Mouse (Mus musculus): Measurements from ENCODE around the gene Fam92b. TPM values are rescaled to one million over a fixed set of nuclear protein-coding genes. Genes with fewer than 3 reads are reported as not detected.

Fam92b gene
- polyA plus RNA-seq, 1 experiment, result not detected

DNA sequence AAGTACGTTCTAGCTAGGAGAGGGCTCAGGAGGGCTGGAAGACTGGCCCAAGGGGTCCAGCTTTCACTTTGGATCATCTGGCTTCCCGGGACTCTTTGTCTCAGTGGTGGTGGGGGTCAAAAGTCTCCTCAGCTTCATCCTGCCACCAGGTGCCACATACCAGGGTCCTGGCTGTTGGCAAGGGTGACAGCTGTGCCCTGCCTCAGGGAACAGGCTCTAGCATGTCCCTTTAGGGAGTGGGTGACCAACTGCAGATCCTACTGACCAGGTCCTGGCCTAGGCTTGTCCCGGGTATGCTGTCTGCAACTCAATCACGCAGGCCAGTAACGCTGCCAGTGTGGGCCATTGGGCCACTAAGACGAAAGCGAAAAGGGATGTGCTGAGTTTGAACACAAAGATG, 35.3 kb upstream of the Fam92b start:
- Histone ChIP-seq H3K4me3 (ENCODE audit: insufficient read depth, low read length) (no peak overlapping the region), H3K27ac (ENCODE audit: insufficient read depth, low read depth, low read length) (no peak overlapping the region), H3K4me1 (ENCODE audit: control insufficient read depth, insufficient read depth, low read length) (peaks cover 13% of the 10 kb centered on the region)
- TF ChIP-seq CTCF (IDR thresholded peaks at IDR 0.05; ENCODE audit: low read depth, low read length) (no peak), POLR2A (IDR thresholded peaks at IDR 0.05; ENCODE audit: borderline replicate concordance, low read depth, low read length) (no peak)

DNA sequence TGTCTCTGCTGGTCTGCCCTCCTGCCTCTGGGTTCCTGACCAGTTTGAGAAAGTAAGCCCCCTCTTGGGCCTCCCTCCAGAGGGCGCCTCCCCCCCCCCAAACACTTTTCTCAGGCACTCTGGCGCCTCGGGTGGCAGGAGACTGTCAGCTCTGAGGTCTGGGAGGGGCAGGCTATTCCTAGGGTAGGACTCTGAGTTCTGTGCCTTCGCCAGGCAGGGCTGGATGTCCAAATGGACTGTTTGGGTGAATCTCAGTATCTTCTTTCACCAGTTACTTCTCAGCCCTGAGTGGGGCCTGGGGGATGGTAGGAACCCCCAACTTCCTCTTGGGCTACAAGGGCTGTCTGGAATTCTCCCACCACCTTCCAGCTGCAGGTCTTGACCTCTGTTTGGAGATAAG, 34.1 kb upstream of the Fam92b start:
- Histone ChIP-seq H3K4me1 (ENCODE audit: control insufficient read depth, insufficient read depth, low read length) (peaks cover 9% of the 10 kb centered on the region; the same call in 1 of the 2 replicates), H3K27ac (ENCODE audit: insufficient read depth, low read depth, low read length) (no peak overlapping the region), H3K4me3 (ENCODE audit: insufficient read depth, low read length) (no peak overlapping the region)
- no peak for TF ChIP-seq POLR2A (IDR thresholded peaks at IDR 0.05; ENCODE audit: borderline replicate concordance, low read depth, low read length)
- TF ChIP-seq CTCF (IDR thresholded peaks at IDR 0.05; ENCODE audit: low read depth, low read length), result no peak

DNA sequence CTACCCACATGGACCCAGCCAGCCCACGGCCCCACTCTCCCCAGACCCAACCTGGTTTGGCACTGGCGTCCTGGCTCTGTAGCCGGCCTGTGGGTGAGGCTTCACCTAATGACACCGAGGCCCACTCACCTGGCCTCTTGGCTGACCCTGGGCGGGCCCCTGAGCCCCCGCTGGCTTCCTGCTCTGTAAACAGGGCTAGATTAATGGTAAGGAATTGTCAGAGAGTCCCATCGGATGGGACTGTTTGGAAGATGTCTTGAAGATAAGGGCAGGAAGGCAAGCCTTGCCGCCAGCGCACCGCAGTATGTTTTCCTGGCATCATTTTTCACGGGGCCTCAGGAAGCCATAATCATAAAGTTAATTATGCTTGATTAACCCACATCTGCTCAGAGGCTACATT, 30.8 kb upstream of the Fam92b start:
- Histone ChIP-seq H3K4me3 (ENCODE audit: insufficient read depth, low read length) (no peak overlapping the region), H3K4me1 (ENCODE audit: control insufficient read depth, insufficient read depth, low read length) (0 out of 2 replicates have a peak, but pooled peaks cover 2% of the 10 kb centered on the region), H3K27ac (ENCODE audit: insufficient read depth, low read depth, low read length) (no peak overlapping the region)
- TF ChIP-seq POLR2A (IDR thresholded peaks at IDR 0.05; ENCODE audit: borderline replicate concordance, low read depth, low read length) (no peak), CTCF (IDR thresholded peaks at IDR 0.05; ENCODE audit: low read depth, low read length) (no peak)

DNA sequence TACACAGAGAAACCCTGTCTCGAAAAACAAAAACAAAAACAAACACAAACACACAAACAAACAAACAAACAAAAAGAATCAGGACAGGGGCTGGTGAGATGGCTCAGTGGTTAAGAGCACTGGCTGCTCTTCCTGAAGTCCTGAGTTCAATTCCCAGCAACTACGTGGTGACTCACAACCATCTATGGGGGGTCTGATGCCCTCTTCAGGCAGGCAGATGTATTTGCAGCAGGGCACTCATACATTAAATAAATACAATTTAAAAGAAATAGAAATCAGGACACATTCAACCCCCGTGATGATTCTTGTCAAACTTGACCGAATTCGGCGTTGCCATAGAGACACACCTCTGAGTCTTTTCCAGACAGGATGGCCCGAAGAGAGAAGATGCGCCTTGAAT, 30.1 kb upstream of the Fam92b start:
- Histone ChIP-seq H3K4me3 (ENCODE audit: insufficient read depth, low read length) (no peak overlapping the region), H3K4me1 (ENCODE audit: control insufficient read depth, insufficient read depth, low read length) (0 out of 2 replicates have a peak, but pooled peaks cover 2% of the 10 kb centered on the region), H3K27ac (ENCODE audit: insufficient read depth, low read depth, low read length) (no peak overlapping the region)
- TF ChIP-seq POLR2A (IDR thresholded peaks at IDR 0.05; ENCODE audit: borderline replicate concordance, low read depth, low read length), result no peak

DNA sequence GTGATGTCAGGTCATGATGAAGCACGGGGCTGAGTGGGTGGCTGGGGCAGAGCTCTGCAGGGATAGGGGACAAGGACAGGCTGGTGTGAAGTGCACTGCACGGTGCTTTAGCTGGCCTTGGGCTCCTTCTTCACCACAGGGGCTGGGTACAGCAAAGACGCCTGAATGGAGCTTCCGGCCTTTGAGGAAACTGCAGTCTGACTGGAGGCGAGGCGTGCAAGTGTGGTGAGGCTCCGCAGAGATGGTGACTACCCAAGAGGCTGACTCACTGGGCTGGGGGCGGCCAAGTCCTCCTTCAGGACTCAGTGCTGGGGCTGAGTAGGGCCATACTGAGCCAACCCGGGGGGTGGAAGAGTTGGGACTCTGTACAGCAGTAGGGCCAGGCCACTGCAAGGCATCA, 28.6 kb upstream of the Fam92b start:
- TF ChIP-seq CTCF (IDR thresholded peaks at IDR 0.05; ENCODE audit: low read depth, low read length) (no peak), POLR2A (IDR thresholded peaks at IDR 0.05; ENCODE audit: borderline replicate concordance, low read depth, low read length) (no peak)
- H3K4me3 ChIP-seq (ENCODE audit: insufficient read depth, low read length), result no peak overlapping the region
- H3K4me1 ChIP-seq (ENCODE audit: control insufficient read depth, insufficient read depth, low read length), result no peaks in the 10 kb centered on the region
- H3K27ac ChIP-seq (ENCODE audit: insufficient read depth, low read depth, low read length), result no peak overlapping the region

DNA sequence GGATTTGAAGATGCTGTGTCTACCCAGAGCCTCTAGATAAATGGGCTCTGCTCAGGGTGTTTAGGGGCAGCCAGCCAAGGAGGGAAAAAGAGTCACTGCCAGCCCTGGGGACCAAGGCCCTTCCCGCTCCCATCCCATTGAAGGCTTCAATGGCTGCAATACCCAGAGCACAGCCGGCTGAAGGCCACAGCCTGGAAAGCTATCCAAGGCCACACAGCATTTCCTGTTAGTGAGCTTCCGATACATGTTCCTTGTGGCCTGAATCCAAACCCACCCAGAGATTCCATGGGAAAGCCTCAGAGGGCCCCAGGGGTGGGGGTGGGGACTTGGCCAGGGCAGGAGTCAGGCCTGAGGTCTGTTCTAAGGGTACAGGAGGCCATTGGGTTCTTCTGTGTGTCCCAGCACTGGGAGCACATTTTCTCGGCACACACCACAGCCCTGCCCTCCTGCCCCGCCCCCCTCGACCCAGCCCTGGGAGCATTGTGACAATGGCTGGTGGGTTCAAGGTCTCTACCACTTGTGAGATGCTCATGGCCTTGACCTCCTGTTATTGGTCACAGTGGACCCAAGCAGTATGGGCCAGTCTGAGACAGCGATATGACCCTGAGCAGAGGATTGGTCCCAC, 27.6 kb upstream of the Fam92b start:
- TF ChIP-seq POLR2A (IDR thresholded peaks at IDR 0.05; ENCODE audit: borderline replicate concordance, low read depth, low read length), result no peak
- TF ChIP-seq CTCF (IDR thresholded peaks at IDR 0.05; ENCODE audit: low read depth, low read length), result no peak
- Histone ChIP-seq H3K27ac (ENCODE audit: insufficient read depth, low read depth, low read length) (no peak overlapping the region), H3K4me1 (ENCODE audit: control insufficient read depth, insufficient read depth, low read length) (no peaks in the 10 kb centered on the region), H3K4me3 (ENCODE audit: insufficient read depth, low read length) (no peak overlapping the region)

DNA sequence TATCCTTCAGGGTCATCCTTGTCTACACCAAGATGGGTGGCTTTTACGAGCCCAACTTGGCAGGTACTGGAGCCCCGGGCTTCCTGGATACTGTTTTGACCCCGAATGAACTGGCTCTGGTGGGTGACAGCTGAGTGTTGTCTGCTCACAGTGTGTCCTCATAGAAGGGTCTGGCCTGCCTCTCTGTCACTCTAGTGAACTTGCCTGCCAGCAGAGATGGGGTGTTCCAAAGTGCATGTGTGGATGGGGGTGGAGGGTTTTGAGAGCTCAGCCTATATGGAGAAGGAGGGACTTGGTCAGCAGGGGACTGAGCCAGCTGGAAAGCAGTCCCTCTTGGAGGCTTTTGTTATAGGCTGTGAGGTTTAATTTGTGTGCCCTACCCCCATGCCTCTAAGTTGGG, 25.3 kb upstream of the Fam92b start:
- H3K27ac ChIP-seq (ENCODE audit: insufficient read depth, low read depth, low read length), result no peak overlapping the region
- H3K4me1 ChIP-seq (ENCODE audit: control insufficient read depth, insufficient read depth, low read length), result no peaks in the 10 kb centered on the region
- TF ChIP-seq CTCF (IDR thresholded peaks at IDR 0.05; ENCODE audit: low read depth, low read length), result no peak
- no peak for TF ChIP-seq POLR2A (IDR thresholded peaks at IDR 0.05; ENCODE audit: borderline replicate concordance, low read depth, low read length)
- H3K4me3 ChIP-seq (ENCODE audit: insufficient read depth, low read length), result no peak overlapping the region

DNA sequence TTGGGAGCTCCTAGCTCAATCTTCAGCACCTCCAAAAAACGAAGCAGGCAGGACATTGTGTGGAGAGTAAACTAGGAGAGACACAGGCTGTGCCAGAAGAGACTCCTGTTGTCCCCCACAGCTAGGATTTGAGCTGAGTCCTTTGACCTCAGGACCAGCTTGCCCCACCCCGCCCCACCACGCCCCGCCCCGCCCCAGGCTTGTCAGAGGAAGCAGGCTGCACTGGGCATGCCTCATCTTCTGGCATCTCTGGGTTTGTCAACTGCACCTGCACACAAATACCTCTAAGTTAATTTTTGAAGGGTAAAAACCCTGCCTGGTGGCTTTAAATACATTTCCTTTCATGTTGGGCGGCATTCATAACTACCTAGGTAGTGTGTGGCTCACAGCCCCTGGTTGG, 24.1 kb upstream of the Fam92b start:
- Histone ChIP-seq H3K27ac (ENCODE audit: insufficient read depth, low read depth, low read length) (no peak overlapping the region), H3K4me1 (ENCODE audit: control insufficient read depth, insufficient read depth, low read length) (no peaks in the 10 kb centered on the region), H3K4me3 (ENCODE audit: insufficient read depth, low read length) (no peak overlapping the region)
- TF ChIP-seq POLR2A (IDR thresholded peaks at IDR 0.05; ENCODE audit: borderline replicate concordance, low read depth, low read length), result no peak
- no peak for TF ChIP-seq CTCF (IDR thresholded peaks at IDR 0.05; ENCODE audit: low read depth, low read length)

DNA sequence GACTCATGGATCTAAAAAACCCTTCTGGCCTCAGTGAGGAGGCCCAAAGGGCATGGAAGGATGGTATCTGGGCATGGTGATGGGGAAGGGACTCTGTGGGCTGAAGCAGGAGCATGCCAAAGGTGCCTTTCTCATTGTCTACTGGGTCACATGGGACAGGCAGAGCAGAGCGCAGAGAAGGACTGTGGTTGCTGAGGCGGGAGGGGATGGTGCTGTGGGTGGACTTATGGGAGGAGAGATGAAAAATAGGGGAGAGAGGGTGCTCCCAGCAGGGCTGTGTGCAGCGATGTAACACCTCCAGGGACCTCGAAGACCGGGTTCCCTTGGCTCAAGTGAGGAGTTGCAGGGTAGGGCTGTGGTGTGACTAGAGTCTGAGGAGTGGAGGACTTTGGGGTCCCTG, 14.9 kb upstream of the Fam92b start:
- TF ChIP-seq CTCF (IDR thresholded peaks at IDR 0.05; ENCODE audit: low read depth, low read length) (no peak), POLR2A (IDR thresholded peaks at IDR 0.05; ENCODE audit: borderline replicate concordance, low read depth, low read length) (no peak)
- H3K4me3 ChIP-seq (ENCODE audit: insufficient read depth, low read length), result no peak overlapping the region
- 0 out of 2 replicates have a peak, but pooled peaks cover 5% of the 10 kb centered on the region for H3K4me1 ChIP-seq (ENCODE audit: control insufficient read depth, insufficient read depth, low read length)
- H3K27ac ChIP-seq (ENCODE audit: insufficient read depth, low read depth, low read length), result no peak overlapping the region

DNA sequence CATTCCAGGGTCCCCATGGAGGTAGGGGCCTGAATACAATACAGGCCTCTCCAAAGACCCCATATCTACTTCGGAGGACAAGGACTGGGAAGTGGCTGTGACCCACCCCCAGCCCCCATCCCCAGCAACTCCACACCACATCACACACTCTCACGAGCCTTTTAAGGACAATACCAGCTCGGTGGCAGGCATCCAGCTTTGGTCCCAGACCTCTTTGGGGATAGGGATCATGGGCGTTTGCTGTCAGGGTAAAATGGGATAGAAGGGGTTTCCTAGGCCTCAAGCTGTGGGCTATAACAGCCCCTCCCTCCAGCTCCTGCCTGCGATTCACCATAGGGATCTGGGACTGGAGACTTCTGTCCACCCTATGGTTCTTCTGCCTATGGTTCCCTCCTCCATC, 14.4 kb upstream of the Fam92b start:
- 0 out of 2 replicates have a peak, but pooled peaks cover 5% of the 10 kb centered on the region for H3K4me1 ChIP-seq (ENCODE audit: control insufficient read depth, insufficient read depth, low read length)
- H3K27ac ChIP-seq (ENCODE audit: insufficient read depth, low read depth, low read length), result no peak overlapping the region
- H3K4me3 ChIP-seq (ENCODE audit: insufficient read depth, low read length), result no peak overlapping the region
- TF ChIP-seq CTCF (IDR thresholded peaks at IDR 0.05; ENCODE audit: low read depth, low read length) (no peak), POLR2A (IDR thresholded peaks at IDR 0.05; ENCODE audit: borderline replicate concordance, low read depth, low read length) (no peak)
